Mouse (Mus musculus): Measurements from ENCODE around the gene Nr2c2. TPM values are rescaled to one million over a fixed set of nuclear protein-coding genes. Genes with fewer than 3 reads are reported as not detected.
A peak's percentile ranks its signal among the peaks of the same experiment; 100 is the strongest.
"Not testable (repeated sequence)": the region's sequence is repeated elsewhere in the genome, so short reads cannot be mapped to it uniquely, and the experiment has no call there.

Nr2c2 gene
- polyA plus RNA-seq, 1 experiment from 2014 or later = 35.1 TPM

- no peak overlapping the region for H3K4me2 ChIP-seq (replicated peaks)
- H3K27me3 ChIP-seq = no peaks in the 10 kb centered on the region
- H3K9me3 ChIP-seq (replicated peaks) = no peaks in the 10 kb centered on the region
- H3K27ac ChIP-seq = no peak overlapping the region
- no peak for ATAC-seq (ENCODE audit: low FRiP score)
- H3K36me3 ChIP-seq = no peaks in the 10 kb centered on the region
- H3K9ac ChIP-seq = no peak overlapping the region
- 83% methylated on average over 3 of the region's 3 CpGs for WGBS
- H3K4me1 ChIP-seq = peaks cover under 1% of the 10 kb centered on the region; the same call in 1 of the 2 replicates
- no peak overlapping the region for H3K4me3 ChIP-seq
These were observed 6.3 kb upstream of the Nr2c2 start for GRCm38 (mm10) chr6:92084932-92085331.

- H3K27me3 ChIP-seq; H3K27ac ChIP-seq; ATAC-seq (ENCODE audit: low FRiP score); H3K4me2 ChIP-seq (replicated peaks); H3K36me3 ChIP-seq; H3K9ac ChIP-seq; H3K4me3 ChIP-seq; H3K9me3 ChIP-seq (replicated peaks): not testable (repeated sequence)
- peaks cover 20% of the 10 kb centered on the region for H3K4me1 ChIP-seq
- 90% methylated on average over 7 of the region's 7 CpGs for WGBS
These were observed 2.0 kb upstream of the Nr2c2 start for GRCm38 (mm10) chr6:92089141-92089540.

- WGBS = 93% methylated on average over 4 of the region's 4 CpGs
- no peak overlapping the region for H3K9ac ChIP-seq
These were observed 1.2 kb upstream of the Nr2c2 start for GRCm38 (mm10) chr6:92089982-92090381.

GRCm38 (mm10) chr6:92090497-92090896 lies 693 bp upstream of the Nr2c2 start:
- Histone ChIP-seq H3K4me3 (peak overlapping the region; percentile 81), H3K36me3 (no peaks in the 10 kb centered on the region), H3K27ac (peak overlapping the region; percentile 99), H3K4me2 (replicated peaks) (peak overlapping the region; percentile 75), H3K4me1 (peaks cover 26% of the 10 kb centered on the region), H3K9me3 (replicated peaks) (no peaks in the 10 kb centered on the region), H3K27me3 (no peaks in the 10 kb centered on the region), H3K9ac (peak overlapping the region; percentile 97)
- no peak for ATAC-seq (ENCODE audit: low FRiP score)
- WGBS = 4% methylated on average over 4 of the region's 4 CpGs

More at GRCm38 (mm10) chr6:92089982-92090381, 1.2 kb upstream of the Nr2c2 start:
- H3K27ac ChIP-seq = no peak overlapping the region
- H3K9me3 ChIP-seq (replicated peaks) = no peaks in the 10 kb centered on the region
- no peak overlapping the region for H3K4me3 ChIP-seq
- no peak for ATAC-seq (ENCODE audit: low FRiP score)
- peak overlapping the region; percentile 75 for H3K4me2 ChIP-seq (replicated peaks)
- no peaks in the 10 kb centered on the region for H3K27me3 ChIP-seq
- H3K36me3 ChIP-seq = no peaks in the 10 kb centered on the region
- peaks cover 26% of the 10 kb centered on the region for H3K4me1 ChIP-seq

GRCm38 (mm10) chr6:92091767-92092489 lies 738 bp downstream of the Nr2c2 start:
- H3K27ac ChIP-seq = peak overlapping the region; percentile 99
- peak overlapping the region; percentile 75 for H3K4me2 ChIP-seq (replicated peaks)
- H3K4me3 ChIP-seq = peak overlapping the region; percentile 81
- H3K36me3 ChIP-seq = no peaks in the 10 kb centered on the region
- H3K4me1 ChIP-seq = peaks cover 26% of the 10 kb centered on the region
- H3K27me3 ChIP-seq = no peaks in the 10 kb centered on the region
- peak; percentile 99 for ATAC-seq (ENCODE audit: low FRiP score)
- no peaks in the 10 kb centered on the region for H3K9me3 ChIP-seq (replicated peaks)
- WGBS = under 1% methylated on average over 45 of the region's 81 CpGs
- peak overlapping the region; percentile 97 for H3K9ac ChIP-seq

- no peak for ATAC-seq (ENCODE audit: low FRiP score)
- Histone ChIP-seq H3K4me2 (replicated peaks) (peak overlapping the region; percentile 75), H3K27ac (peak overlapping the region; percentile 99), H3K27me3 (no peaks in the 10 kb centered on the region), H3K4me1 (peaks cover 26% of the 10 kb centered on the region), H3K4me3 (peak overlapping the region; percentile 81), H3K9me3 (replicated peaks) (no peaks in the 10 kb centered on the region), H3K9ac (peak overlapping the region; percentile 97), H3K36me3 (no peaks in the 10 kb centered on the region)
- 26% methylated on average over 3 of the region's 3 CpGs for WGBS
These were observed 1.5 kb downstream of the Nr2c2 start for GRCm38 (mm10) chr6:92092737-92093136.

GRCm38 (mm10) chr6:92093869-92094268 lies 2.7 kb downstream of the Nr2c2 start:
- no peak for ATAC-seq (ENCODE audit: low FRiP score)
- Histone ChIP-seq H3K9ac (no peak overlapping the region), H3K4me3 (no peak overlapping the region), H3K4me2 (replicated peaks) (no peak overlapping the region), H3K9me3 (replicated peaks) (no peaks in the 10 kb centered on the region), H3K27me3 (no peaks in the 10 kb centered on the region), H3K4me1 (peaks cover 26% of the 10 kb centered on the region), H3K27ac (no peak overlapping the region), H3K36me3 (no peaks in the 10 kb centered on the region)
- WGBS = 87% methylated on average over 2 of the region's 2 CpGs

GRCm38 (mm10) chr6:92100679-92101360 lies 9.6 kb downstream of the Nr2c2 start:
- no peak for ATAC-seq (ENCODE audit: low FRiP score)
- WGBS = 78% methylated on average over 2 of the region's 2 CpGs
- Histone ChIP-seq H3K27ac (no peak overlapping the region), H3K27me3 (no peaks in the 10 kb centered on the region), H3K4me1 (peaks cover 4% of the 10 kb centered on the region), H3K4me3 (no peak overlapping the region), H3K9ac (no peak overlapping the region), H3K4me2 (replicated peaks) (no peak overlapping the region), H3K9me3 (replicated peaks) (no peaks in the 10 kb centered on the region), H3K36me3 (no peaks in the 10 kb centered on the region)

GRCm38 (mm10) chr6:92124547-92124946 lies 33.4 kb downstream of the Nr2c2 start:
- no peak for ATAC-seq (ENCODE audit: low FRiP score)
- Histone ChIP-seq H3K36me3 (no peaks in the 10 kb centered on the region), H3K4me3 (no peak overlapping the region), H3K4me2 (replicated peaks) (no peak overlapping the region), H3K4me1 (no peaks in the 10 kb centered on the region), H3K9ac (no peak overlapping the region), H3K27me3 (no peaks in the 10 kb centered on the region), H3K9me3 (replicated peaks) (no peaks in the 10 kb centered on the region), H3K27ac (no peak overlapping the region)

- H3K27ac ChIP-seq = no peak overlapping the region
- no peaks in the 10 kb centered on the region for H3K36me3 ChIP-seq
- no peaks in the 10 kb centered on the region for H3K9me3 ChIP-seq (replicated peaks)
- no peak overlapping the region for H3K9ac ChIP-seq
- no peak overlapping the region for H3K4me2 ChIP-seq (replicated peaks)
- H3K4me3 ChIP-seq = no peak overlapping the region
- ATAC-seq (ENCODE audit: low FRiP score) = no peak
- 93% methylated on average over 1 of the region's 1 CpGs for WGBS
- H3K27me3 ChIP-seq = no peaks in the 10 kb centered on the region
- H3K4me1 ChIP-seq = peaks cover 4% of the 10 kb centered on the region; the same call in 1 of the 2 replicates
These were observed 35.8 kb downstream of the Nr2c2 start for GRCm38 (mm10) chr6:92126861-92127468.

GRCm38 (mm10) chr6:92131456-92131855 lies 40.3 kb downstream of the Nr2c2 start:
- Histone ChIP-seq H3K9ac (no peak overlapping the region), H3K36me3 (no peaks in the 10 kb centered on the region), H3K4me2 (replicated peaks) (no peak overlapping the region), H3K4me1 (peaks cover 7% of the 10 kb centered on the region; the same call in 1 of the 2 replicates), H3K27me3 (no peaks in the 10 kb centered on the region), H3K27ac (no peak overlapping the region), H3K9me3 (replicated peaks) (no peaks in the 10 kb centered on the region), H3K4me3 (no peak overlapping the region)
- WGBS = 97% methylated on average over 1 of the region's 1 CpGs
- no peak for ATAC-seq (ENCODE audit: low FRiP score)

GRCm38 (mm10) chr6:92132021-92132911 lies 41.1 kb downstream of the Nr2c2 start:
- no peaks in the 10 kb centered on the region for H3K36me3 ChIP-seq
- H3K9me3 ChIP-seq (replicated peaks) = no peaks in the 10 kb centered on the region
- ATAC-seq (ENCODE audit: low FRiP score) = no peak
- H3K27ac ChIP-seq = no peak overlapping the region
- no peaks in the 10 kb centered on the region for H3K27me3 ChIP-seq
- 90% methylated on average over 3 of the region's 3 CpGs for WGBS
- no peak overlapping the region for H3K4me3 ChIP-seq
- H3K9ac ChIP-seq = no peak overlapping the region
- H3K4me1 ChIP-seq = peaks cover 7% of the 10 kb centered on the region; the same call in 1 of the 2 replicates
- no peak overlapping the region for H3K4me2 ChIP-seq (replicated peaks)
